Mouse (Mus musculus) heart, adult 11 months (tissue): Measurements from ENCODE around the gene Triap1.
"Not testable (repeated sequence)": the region's sequence is repeated elsewhere in the genome, so short reads cannot be mapped to it uniquely, and the experiment has no call there.

Experiments used
- DNase-seq: peaks from one replicate; pipeline ENCODE4 v3.0.0; 2022

Gene Triap1

DNA sequence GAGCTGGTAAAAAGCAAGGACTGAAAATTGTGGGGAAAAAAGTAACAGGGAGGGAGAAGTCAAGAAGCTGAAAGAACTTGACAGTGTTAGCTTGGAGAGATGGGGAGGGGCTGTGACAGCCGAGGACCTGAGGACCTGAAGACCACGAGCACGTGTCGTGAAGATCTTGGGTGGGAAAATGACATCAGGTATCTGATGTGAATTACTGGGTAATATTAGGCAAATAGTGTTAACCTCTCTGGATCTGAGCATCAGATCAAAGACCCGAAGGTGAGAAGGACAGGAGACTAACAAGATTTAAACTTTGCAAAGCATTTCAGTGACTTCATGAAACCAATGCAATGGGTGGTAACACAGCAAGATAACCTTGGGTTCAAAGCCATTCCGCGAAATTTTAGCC, 1.0 kb upstream of the Triap1 start:
- DNase-seq: no peak

DNA sequence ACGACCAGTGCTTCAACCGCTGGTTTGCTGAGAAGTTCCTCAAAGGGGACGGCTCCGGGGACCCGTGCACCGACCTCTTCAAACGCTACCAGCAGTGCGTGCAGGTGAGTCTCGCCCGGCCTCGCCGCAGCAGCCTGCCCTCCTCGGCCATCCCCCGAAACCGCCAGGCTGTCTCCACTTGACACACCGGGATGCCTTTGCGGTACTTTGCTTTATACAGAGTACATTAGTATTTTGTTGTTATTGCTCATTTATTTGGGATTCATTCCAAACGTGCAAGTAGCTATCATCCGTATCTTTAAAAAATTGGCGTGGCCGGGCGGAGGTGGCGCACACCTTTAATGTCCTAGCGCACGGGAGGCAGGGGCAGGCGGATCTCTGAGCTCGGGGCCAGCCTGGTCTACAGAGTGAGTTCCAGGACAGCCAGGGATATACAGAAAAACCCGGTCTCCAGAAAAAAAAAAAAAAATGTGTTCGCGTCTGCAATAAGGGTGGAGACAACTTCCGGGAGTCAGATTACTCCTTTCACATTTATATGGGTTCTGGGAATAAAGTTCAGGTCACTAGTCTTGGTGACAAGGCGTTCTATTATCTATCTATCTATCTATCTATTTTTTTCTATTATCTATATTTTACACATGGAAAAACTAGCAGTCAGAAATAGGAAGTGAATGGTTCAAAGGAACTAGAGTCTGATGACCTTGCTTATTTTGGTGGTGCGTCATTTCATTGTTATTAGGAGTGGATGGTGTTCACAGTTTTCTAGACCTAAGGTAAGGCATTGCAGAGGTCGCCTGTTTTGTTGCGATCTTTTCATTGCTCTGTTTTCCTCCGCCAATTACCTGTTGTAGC, 515 bp downstream of the Triap1 start:
- no peak for DNase-seq

DNA sequence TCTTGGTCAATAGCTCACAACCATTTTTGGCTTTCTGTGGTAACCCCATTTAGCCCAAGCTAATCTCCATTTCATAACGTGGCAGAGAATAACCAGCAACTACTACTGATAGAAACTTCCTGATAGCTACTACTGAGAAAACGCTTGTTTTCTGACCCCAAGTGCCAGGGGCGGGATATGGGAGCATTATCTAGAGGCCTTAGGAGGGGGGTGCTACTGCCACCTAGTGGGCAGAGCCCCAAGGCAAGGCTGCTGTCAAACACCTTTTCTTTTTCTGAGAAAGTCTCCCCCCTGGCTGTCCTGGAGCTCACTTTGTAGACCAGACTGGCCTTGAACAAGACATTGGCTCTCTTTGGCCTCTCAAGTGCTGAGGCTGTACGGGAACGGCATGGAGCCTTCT, 6.5 kb downstream of the Triap1 start:
- peak; percentile 98 for DNase-seq

DNA sequence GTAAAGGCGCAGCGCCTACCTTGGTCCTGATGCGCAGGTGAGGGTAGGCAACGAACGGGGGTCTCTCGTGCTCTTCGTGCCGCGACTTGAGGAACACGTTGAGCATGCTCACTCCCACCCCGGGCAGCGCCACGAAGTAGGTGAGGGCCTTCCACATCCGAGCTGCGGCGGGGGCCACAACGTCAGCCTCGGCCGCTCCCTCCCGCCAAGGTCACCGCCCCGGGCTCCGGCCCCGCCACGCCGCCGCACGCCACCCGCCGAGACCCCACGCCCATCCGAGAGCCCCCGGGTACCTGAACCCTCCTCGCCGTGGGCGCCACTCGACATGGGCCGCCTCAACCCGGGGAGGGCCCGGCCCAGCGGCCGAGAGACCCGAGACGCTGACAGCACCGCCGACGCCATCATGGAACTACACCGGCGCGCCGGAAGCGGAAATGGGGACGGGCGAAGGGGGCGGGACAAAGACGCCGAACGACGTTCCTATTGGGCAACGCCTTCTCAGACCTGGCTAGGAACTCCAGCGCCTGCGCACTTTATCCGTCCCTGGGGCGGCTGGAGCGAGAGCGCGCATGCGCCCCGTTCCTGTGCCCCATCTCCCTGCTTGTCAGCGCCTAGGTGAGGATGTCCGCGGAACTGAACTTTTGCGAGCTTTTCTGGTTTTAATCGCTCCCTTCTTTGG, 7.7 kb downstream of the Triap1 start, which contains the start of gene Cox6a1:
TSS of gene Cox6a1 (minus strand) at position 436 of the 679 bp plus-strand sequence.
- peak; percentile 100 for DNase-seq

DNA sequence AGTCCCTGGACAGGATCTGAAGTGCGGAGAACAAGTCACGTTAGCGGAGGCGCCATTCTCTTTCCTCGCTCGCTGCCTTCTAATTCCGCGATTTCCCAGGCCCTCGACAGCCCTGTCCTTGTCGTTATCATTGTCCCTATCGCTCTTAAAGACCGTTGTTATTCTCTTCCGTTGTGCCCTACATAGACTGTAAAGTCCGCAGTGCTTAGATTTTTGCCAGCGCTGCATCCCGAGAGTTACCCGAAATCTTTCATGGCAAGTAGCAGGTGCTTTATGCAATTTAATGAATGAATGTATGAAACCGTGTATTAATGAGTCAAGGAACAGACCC, 8.2 kb downstream of the Triap1 start:
- DNase-seq: no peak

DNA sequence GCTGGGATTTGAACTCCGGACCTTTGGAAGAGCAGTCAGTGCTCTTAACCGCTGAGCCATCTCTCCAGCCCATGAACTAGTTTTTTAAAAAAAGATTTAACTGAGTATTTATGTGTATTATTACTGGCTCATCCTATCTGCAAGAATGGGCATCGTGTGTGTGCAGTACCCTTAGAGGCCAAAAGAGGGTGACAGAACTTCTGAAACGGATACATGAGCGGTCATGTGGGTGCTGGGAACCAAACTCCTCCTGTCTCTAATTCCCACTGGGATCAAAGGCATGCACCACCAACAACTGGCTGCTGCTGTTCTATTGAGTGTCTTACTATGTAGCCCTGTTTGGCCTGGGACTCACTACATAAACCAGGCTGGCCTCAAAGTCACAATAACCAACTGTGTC, 10.3 kb downstream of the Triap1 start:
- no peak for DNase-seq

DNA sequence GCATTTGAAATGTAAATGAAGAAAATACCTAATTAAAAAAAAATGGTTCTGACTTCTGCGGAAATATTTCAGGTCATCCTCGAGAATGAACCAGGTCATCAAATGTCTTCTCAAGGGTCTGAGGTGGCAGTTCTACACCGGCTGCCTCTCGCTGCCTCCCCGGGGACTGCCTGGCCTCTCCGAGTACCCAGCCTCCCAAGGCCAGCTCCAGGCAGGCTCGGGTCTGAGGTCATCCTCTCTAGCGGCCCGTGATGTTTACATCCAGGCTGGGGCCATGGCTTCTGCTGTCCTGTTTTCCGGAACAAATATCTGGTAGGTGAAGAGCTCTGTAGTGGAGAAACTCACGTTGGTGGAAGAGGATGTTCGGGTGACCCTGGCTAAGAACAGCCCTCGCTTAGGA, 14.0 kb downstream of the Triap1 start:
- peak; percentile 85 for DNase-seq

DNA sequence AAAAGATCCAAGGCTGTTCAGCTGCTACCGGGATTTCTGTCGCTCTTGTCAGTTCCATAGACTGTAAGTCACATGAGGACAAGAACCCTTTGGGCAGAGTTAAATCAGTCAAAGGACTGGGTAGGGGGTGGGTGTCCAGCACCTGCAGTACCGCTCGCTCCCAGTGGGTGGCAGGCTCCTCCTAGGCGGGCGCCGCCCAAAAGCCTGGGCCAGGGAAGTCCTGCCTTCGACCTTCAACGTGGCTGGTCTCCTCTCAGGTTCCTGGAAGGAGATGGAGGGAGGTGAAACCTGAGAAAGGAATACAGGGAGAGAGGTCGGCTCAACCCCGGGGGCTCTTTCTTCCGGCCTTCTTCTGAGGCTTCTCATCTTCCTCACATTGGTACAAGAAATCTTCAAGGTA, 17.8 kb downstream of the Triap1 start:
- peak; percentile 97 for DNase-seq

DNA sequence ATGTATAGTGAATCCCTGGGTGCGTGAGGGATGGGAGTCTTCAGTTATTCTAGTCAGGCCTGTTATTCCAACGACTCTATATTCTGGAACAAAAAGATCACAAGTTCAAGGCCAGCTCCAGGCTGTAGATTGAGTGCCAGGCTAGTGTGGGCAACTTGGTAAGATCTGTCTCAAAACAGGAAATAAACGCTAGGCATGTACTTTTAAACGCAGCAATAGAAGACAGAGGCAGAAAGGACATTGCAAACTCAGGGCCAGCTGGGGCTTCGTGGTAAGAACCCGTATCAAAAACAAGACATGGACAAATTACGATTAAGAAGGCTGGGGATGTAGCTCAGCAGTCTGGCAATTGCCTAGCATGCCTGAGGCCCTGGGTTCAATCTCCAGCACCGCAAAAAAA, 18.4 kb downstream of the Triap1 start:
- no peak for DNase-seq

DNA sequence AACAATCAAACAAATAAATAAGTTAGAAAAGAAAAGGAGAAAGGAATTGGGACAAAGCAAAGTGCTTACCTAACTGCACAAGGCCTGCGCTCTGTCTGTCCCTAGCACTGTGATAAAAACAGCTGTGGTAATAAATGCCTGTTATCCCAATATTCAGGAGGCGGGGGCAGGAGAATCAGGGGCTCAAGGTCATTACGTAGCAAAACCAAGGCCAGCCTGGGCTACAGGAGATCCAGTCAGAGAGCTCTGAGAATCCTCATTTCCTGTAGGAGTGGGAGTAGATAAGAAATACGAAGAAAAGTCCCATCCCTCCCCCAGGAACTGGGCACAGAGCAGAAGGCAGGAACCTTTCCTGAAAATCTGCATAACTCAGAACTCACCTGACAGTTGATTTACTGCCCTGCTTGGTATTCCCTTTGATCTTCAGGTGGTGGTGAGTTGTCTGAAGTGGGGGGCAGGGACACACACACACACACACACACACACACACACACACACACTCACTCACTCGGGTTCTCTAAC, 18.9 kb downstream of the Triap1 start:
- DNase-seq: no peak

DNA sequence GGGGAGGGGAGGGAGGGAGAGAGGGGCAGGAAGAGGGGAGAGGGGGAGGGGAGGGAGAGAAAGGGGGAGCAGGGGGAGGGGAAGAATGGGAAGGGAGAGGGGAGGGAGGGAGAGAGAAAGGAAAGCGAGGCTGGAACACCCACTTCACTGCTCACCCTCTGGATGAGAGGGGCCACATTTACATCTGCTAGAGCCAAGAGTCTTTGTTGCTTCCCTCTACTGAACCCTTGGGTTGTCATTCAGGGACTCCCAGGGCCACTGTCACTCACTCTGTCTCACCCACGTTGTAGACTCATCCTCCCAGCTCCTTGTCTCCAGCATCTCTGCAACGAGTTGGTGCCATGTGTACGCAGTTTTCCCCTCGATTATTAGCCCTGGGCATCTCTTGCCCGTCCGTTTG, 21.2 kb downstream of the Triap1 start:
- DNase-seq: no peak

DNA sequence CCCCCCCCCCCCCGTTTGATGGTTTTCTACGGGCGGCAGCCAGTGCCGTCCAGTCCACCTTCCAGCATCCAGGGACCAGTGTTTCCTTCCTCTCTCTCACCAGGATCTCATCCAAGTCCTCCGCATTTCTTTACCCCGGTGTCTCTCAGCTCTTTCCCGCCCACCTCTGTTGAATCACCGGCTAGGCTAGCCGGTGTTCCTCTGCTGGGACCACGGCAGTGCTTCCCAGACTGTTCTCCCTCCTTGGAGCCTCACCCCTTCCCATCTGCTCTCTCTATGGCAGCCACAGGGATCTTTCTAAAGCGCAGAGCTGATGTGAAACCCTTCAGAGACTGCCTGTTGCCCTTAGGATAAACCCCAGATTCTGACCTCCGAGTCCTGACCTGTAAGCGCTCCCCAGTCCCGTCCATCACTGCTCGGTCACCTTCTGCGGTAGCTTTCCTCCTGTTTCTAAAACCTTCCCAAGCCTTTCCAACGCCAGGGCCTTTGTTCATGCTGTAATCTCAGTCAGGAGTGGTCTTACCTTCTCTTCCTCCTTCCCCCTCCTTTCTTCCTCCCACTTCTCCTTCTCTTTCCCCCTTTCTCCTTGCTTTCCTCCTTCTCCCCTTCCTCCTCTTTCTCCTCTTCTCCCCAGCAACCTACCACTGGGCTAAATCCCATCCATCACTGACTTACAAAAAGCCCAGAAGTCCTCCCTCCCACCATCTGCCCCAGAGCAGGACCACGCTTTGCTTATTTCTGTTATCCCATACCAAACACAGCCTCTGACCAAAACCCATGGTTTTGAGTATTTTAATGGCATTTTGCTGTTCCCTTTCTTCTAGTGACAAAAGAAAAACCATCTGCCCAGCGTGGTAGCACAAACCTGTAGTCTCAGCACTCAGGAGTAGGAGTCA, 22.0 kb downstream of the Triap1 start:
- DNase-seq: no peak

DNA sequence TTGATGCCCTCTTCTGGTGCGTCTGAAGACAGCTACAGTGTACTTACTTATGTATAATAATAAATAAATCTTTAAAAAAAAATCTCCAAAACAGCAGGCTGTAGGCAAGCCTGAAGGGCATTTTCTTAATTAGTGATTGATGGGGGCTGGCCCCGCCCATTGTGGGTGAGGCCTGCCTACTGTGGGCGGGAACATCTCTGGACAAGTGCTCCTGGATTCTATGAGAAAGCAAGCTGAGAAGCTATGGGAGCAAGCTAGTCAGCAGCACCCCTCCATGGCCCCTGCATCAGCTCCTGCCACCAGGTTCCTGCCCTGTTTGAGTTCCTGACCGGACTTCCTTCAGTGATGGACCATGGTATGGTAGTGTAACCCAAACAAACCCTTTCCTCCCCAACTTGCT, 23.8 kb downstream of the Triap1 start:
- DNase-seq: no peak

DNA sequence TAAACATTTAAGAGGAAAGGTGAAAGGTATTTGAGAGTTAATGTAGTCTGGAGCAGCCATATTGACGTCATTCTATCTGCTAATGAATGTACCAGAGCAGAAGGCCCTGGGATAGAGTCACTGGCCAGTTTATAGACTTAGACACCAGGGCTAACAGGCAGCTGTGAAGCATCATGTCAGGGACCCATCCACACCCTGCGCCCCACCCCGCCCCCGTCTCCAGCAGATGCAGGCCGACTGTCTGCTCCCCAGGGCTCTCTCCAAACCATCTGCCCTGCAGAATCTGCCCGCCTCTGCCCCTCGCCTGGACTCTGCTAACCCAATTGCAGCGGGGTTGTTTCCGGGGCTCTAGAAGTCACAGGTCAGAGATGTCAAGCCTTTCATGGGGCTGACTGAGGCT, 30.7 kb downstream of the Triap1 start:
- no peak for DNase-seq

DNA sequence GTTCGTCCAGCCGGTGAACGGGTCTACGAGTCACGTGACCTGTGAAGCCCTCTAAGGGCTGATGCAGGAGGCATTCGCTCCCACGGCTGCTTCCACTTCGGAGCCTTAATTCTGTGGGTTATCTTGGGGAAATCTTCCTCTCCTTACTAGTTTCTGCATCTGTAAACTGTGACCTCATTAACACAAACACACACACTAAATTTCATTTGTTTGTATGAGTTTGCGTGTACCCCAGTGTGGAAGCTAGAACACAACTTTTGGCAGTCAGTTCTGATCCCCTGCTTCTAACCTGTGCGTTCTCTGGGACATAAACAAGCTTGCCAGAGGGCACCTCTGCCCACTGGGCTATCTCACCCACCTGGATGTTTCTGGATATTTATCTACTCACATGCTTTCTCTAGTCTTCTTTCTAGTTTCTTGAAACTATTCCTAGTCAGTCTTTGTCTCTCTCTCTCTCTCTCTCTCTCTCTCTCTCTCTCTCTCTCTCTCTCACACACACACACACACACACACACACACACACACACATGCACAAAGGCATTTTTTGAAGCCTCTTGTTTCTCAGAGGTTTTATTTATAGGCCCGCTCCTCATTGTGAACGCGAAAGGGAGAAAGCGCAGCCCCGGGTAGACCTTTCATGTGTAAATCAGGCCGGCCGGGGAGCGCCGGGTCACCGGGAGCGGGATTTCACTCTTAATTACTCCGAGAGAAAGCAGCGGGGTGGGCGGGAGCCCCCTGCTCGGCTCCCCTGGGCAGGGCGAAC, 32.6 kb downstream of the Triap1 start:
- DNase-seq: no peak

DNA sequence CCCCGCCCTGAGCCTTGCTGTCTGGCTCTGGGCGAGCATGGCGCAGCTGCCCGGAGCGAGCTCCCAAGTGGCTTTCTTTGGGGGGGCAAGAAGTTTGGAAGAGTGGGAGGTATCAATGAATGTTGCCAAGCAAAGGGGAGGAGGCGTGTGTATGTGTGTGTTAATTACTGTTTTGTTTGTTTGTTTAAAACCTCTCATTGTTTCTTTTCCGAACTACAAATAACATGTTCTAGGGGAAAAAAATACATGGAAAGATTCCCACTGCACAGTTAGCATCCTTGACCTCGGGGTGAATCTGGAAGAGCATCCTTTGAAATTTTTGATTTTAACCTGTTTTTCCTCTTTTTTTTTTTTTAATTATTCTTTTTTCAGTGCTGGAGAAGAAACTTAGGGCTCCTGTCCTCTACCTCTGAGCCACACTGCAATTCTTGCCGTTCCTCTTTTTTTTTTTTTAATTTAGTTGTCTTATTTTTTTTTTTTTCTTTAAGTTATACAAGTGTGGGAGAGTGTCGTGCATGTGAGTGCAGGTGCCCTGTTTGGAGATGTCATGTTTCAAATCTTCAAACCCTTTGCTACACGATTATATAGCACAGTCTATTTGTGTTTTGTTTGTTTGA, 33.3 kb downstream of the Triap1 start:
- DNase-seq: no peak

DNA sequence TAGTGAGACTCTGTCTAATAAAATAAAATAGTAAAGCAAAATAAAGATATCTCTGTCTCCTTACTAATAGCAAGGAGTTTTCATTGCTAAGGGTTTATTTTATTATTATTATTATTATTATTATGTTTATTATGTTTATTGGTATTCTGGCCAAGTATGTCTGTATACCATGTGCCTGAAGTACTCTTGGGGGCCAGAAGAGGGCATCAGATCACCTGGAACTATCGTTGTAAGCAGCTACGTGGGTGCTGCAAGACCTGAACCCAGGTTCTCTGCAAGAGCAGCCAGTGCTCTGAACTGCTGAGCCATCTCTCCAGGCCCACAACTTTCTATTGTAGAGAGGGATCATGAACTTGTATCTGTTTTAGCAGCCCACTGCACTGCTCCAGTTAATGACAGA, 34.4 kb downstream of the Triap1 start:
- DNase-seq: no peak

DNA sequence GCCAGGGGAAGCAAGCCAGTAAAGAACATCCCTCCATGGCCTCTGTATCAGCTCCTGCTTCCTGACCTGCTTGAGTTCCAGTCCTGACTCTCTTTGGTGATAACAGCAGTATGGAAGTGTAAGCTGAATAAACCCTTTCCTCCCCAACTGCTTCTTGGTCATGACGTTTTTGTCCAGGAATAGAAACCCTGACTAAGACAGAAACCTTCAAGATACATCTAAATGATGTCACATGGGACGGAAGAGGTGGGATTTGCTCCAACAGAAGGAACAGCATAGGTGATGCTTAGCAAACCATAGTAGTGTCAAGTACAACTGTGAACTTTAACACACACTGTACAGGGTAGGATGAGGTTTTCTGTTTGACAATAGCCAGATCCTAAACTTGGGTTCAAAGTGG, 37.9 kb downstream of the Triap1 start:
- DNase-seq: not testable (repeated sequence)

DNA sequence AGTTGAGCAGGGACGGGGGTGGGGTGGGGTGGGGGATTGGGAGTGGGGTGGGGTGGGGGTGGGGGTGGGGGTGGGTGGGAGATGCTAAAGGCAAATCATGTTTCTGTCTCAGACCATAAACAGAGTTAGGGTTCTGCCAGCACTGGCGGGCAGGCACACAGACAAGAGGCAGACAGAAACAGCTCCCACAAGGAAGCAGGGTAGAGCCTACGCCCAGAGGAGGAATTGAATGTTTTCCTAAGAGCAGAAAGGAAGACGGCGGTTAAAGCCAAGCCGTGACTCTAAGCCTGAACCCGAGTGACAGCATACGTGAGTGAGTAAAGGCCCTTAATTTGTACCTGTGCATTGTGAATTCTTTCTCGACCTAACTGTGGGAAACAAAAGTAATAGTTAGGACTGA, 50.9 kb downstream of the Triap1 start:
- no peak for DNase-seq

DNA sequence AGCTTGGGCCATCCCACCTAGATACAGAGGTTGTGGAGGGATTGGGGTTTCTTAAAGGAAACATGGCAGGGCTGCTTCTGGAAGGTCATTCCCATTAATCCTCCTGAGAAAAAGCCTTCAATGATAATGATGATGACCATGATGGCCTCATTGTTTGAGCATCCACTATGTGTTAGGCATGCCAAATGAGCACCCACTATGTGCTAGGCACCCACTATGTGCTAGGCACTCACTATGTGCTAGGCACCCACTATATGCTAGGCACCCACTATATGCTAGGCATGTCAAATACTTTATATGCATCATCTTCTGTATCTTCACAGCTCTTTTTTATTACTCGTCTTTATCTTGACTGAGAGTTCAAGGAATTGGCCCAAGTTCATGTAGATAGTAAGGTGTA, 51.9 kb downstream of the Triap1 start:
- no peak for DNase-seq
